In the genomic region with DNA sequence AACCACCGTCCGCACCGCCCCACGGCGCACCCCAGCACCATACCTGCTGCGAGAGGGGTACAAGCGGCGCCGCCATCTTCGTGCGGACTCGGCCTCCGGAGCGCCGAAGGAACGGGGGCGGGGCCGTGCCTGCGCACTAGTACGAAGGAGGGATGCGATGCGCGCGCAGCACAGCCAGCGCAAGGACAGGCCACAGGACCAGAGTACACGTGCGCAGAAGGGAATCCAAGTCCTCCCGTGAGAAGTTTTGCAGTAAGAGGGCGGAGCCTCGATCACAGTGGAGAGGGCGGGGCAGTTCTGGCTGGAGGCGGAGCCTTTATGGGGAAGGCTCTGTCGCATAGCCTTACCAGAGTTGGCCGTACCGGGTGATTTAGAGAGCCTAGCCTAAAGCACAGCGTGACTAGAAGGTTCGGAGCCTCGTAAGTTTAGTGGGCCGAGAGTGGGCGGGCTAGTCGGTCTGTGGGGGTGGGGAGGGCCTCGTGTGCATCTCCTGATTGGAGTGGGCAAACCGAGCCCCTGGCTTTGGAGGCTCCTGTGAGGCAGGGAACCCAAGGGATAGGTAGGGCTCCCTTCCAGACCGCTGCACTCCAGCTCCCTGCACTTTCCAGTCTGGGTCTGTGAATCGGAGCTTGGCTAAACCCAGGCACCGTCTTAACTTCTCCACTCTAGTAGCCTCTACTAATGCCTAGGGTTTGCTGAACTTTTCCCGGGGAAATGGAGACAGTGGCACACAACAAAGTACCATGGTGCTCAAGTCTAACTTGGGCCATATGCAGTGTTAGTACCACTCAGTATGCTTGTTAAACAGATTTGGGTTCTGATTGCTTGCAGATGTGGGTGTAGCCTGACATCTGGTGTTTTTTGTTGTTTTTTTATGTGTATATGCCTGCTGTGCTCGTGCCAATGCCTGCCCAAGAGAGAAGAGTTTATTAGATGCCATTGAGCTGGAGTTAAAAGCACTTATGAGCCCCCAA, we compare ENCODE assay signal across 8 mouse cellular contexts. TPM values are rescaled to one million over a fixed set of nuclear protein-coding genes. Genes with fewer than 3 reads are reported as not detected.
DNase-seq lines count a peak whose midpoint lies in the region; ATAC-seq lines count a peak whose summit lies in the region.

Gene Eps15l1, minus strand, starts transcription at position 99 of the 974 bp plus-strand sequence.

- H3K9ac ChIP-seq in hindbrain, embryonic 12.5 days: peak within 1 kb of the TSS; percentile 86

- peak within 1 kb of the TSS; percentile 85 for H3K27ac ChIP-seq in hindbrain, embryonic 12.5 days

- peak within 1 kb of the TSS; percentile 65 for H3K4me2 ChIP-seq in hindbrain, embryonic 12.5 days (replicated peaks)

- H3K27me3 ChIP-seq in hindbrain, embryonic 12.5 days: no peaks in the 10 kb centered on the region

- H3K9me3 ChIP-seq in hindbrain, embryonic 12.5 days (replicated peaks): no peaks in the 10 kb centered on the region

- WGBS in hindbrain, embryonic 12.5 days: under 1% methylated on average over 48 of the region's 48 CpGs

- peak; percentile 100 for DNase-seq in NIH3T3 (ENCODE audit: low read depth)
- DNase-seq in cerebellum, postnatal 10 days: peak; percentile 99 to 100
- DNase-seq in frontal cortex, postnatal 10 days (ENCODE audit: low spot score in 2 of 2): peak; percentile 98
- DNase-seq in layer of hippocampus, postnatal 14 days (ENCODE audit: low spot score in 2 of 2): peak; percentile 95 to 99
- DNase-seq in lung, postnatal 14 days: peak; percentile 99
- DNase-seq in retina, adult 2 months (ENCODE audit: low read depth, low spot score): peak; percentile 96
- DNase-seq in thymus, postnatal 36 days: peak; percentile 99

- H3K36me3 ChIP-seq in hindbrain, embryonic 12.5 days: peaks cover 4% of the 10 kb centered on the region; the same call in 1 of the 2 replicates

- ATAC-seq in hindbrain, embryonic 12.5 days (ENCODE audit: low FRiP score): peak; percentile 98

- H3K4me1 ChIP-seq in hindbrain, embryonic 12.5 days: peaks cover 31% of the 10 kb centered on the region

- H3K4me3 ChIP-seq in hindbrain, embryonic 12.5 days: peak within 1 kb of the TSS; percentile 78

RNA-seq across cellular contexts. Expression of gene Eps15l1, which starts in this region (rescaled TPM):
- 74.3 and 74.5 TPM in 2 replicates for polyA plus RNA-seq in hindbrain, embryonic 12.5 days (2016; fragmentation: Nextera tagmentation; extraction: Ambion mirVana)
- 10 to 100 TPM; 69.7 to 72.4 TPM for total RNA-seq in layer of hippocampus, postnatal 14 days (2021)

Comparison
In these comparisons a context has a peak if more than half of its experiments do, and no peak if none do; other contexts are left out.
1. Peak in every context shown above with its lines: DNase-seq, ATAC-seq, H3K4me3 ChIP-seq and H3K27ac ChIP-seq.